Mouse (Mus musculus) limb, embryonic 11.5 days (tissue): ENCODE measurements around the gene Cnpy2. TPM values are rescaled to one million over a fixed set of nuclear protein-coding genes. Genes with fewer than 3 reads are reported as not detected.
A peak's percentile ranks its signal among the peaks of the same experiment; 100 is the strongest.
"Not testable (repeated sequence)": the region's sequence is repeated elsewhere in the genome, so short reads cannot be mapped to it uniquely, and the experiment has no call there.

Experiments used
- ATAC-seq: fragments of 200-750 bp; cut with Nextera tagmentation; 2 replicates; pipeline ENCODE4 v1.8.0; 2017; ENCODE audit warnings: low read depth; ENCODE audit not compliant: insufficient number of reproducible peaks, low FRiP score, low TSS enrichment
- DNase-seq: peaks from one replicate; pipeline ENCODE4 v3.0.0-alpha.2; 2015; ENCODE audit warnings: low spot score
- H3K27ac ChIP-seq: fragments of 300-500 bp; sonication (generic); replicated peaks from 2 replicates; pipeline ENCODE4 v1.5.1; 2014; ENCODE audit warnings: low read depth, mild to moderate bottlenecking, low read length
- H3K27me3 ChIP-seq: fragments of 300-500 bp; sonication (generic); 2 replicates; pipeline ENCODE4 v1.6.1; 2014; ENCODE audit warnings: mild to moderate bottlenecking, low read length, mixed read lengths; ENCODE audit not compliant: control insufficient read depth, insufficient read depth
- H3K36me3 ChIP-seq: fragments of 300-500 bp; sonication (generic); 2 replicates; pipeline ENCODE4 v1.6.1; 2014; ENCODE audit warnings: mild to moderate bottlenecking, low read length, moderate library complexity, mixed read lengths; ENCODE audit not compliant: control insufficient read depth, insufficient read depth
- H3K4me1 ChIP-seq: fragments of 300-500 bp; sonication (generic); 2 replicates; pipeline ENCODE4 v1.6.1; 2014; ENCODE audit warnings: low read length, mixed read lengths; ENCODE audit not compliant: control insufficient read depth, insufficient read depth
- H3K4me2 ChIP-seq: fragments of 300-500 bp; sonication (generic); 2 replicates; pipeline ENCODE4 v1.6.1; 2014; ENCODE audit warnings: low read depth, mild to moderate bottlenecking, moderate library complexity; ENCODE audit not compliant: severe bottlenecking
- H3K4me3 ChIP-seq: fragments of 300-500 bp; sonication (generic); 2 replicates; pipeline ENCODE4 v1.5.1; 2014; ENCODE audit warnings: low read depth, low read length
- H3K9ac ChIP-seq: fragments of 300-500 bp; sonication (generic); 2 replicates; pipeline ENCODE4 v1.6.1; 2014; ENCODE audit warnings: mild to moderate bottlenecking, low read length
- H3K9me3 ChIP-seq: fragments of 300-500 bp; sonication (generic); 2 replicates; pipeline ENCODE4 v1.6.1; 2016; ENCODE audit warnings: low read length; ENCODE audit not compliant: control insufficient read depth
- WGBS: fragments of 180-500 bp; shearing (Covaris S2); extraction: QIAGEN DNeasy Blood & Tissue Kit; methylation state at CpG from one replicate; pipeline ENCODE4 v1.1.7; 2014; 5-methylcytosine and 5-hydroxymethylcytosine counted together
- polyA plus RNA-seq: library from polyadenylated mRNA; unstranded; fragments of >200 nt; fragmentation: Nextera tagmentation; extraction: Ambion mirVana; gene quantifications from 2 replicates; pipeline ENCODE4 v1.2.1, GENCODE M21; 2014

Gene Cnpy2
- polyA plus RNA-seq, result 343 and 351 TPM in 2 replicates

- Histone ChIP-seq H3K4me3 (peak within 1 kb of the TSS; percentile 89), H3K9ac (peak within 1 kb of the TSS; percentile 99), H3K27me3 (no peaks in the 10 kb centered on the region), H3K36me3 (peaks cover 35% of the 10 kb centered on the region), H3K27ac (peak within 1 kb of the TSS; percentile 96), H3K9me3 (no peaks in the 10 kb centered on the region), H3K4me1 (peaks cover 11% of the 10 kb centered on the region; the same call in 1 of the 2 replicates), H3K4me2 (peak within 1 kb of the TSS; percentile 95)
- WGBS, result under 1% methylated on average over 40 of the region's 40 CpGs
- ATAC-seq, result peak; percentile 96
- DNase-seq, result peak; percentile 99
Measured at GRCm38 (mm10) chr10:128322141-128323108, at the start of gene Cnpy2. TSS of gene Cnpy2 (plus strand) at chr10:128322459.

- not testable (repeated sequence) for ATAC-seq, H3K9ac ChIP-seq, H3K27me3 ChIP-seq, H3K4me2 ChIP-seq, DNase-seq, H3K9me3 ChIP-seq, H3K4me3 ChIP-seq, H3K36me3 ChIP-seq, H3K4me1 ChIP-seq, H3K27ac ChIP-seq
- 92% methylated on average over 4 of the region's 7 CpGs for WGBS
Measured at GRCm38 (mm10) chr10:128272819-128273439, 49.3 kb upstream of the Cnpy2 start.

- H3K27me3 ChIP-seq, H3K4me3 ChIP-seq, H3K9me3 ChIP-seq, H3K4me2 ChIP-seq, DNase-seq, ATAC-seq, H3K36me3 ChIP-seq, H3K27ac ChIP-seq, H3K9ac ChIP-seq, H3K4me1 ChIP-seq: not testable (repeated sequence)
- 96% methylated on average over 1 of the region's 1 CpGs for WGBS
Measured at GRCm38 (mm10) chr10:128275374-128275773, 46.9 kb upstream of the Cnpy2 start.

GRCm38 (mm10) chr10:128278158-128278557 lies 44.1 kb upstream of the Cnpy2 start:
- Histone ChIP-seq H3K4me1 (no peaks in the 10 kb centered on the region), H3K27ac (no peak overlapping the region), H3K9ac (no peak overlapping the region), H3K9me3 (no peaks in the 10 kb centered on the region), H3K27me3 (no peaks in the 10 kb centered on the region), H3K36me3 (peaks cover 9% of the 10 kb centered on the region; the same call in 1 of the 2 replicates), H3K4me3 (no peak overlapping the region), H3K4me2 (no peak overlapping the region)
- ATAC-seq (no peak), DNase-seq (no peak)
- WGBS, result 55% methylated on average over 6 of the region's 6 CpGs

GRCm38 (mm10) chr10:128280943-128281342 lies 41.3 kb upstream of the Cnpy2 start:
- ATAC-seq, result no peak
- no peak overlapping the region for H3K4me2 ChIP-seq
- no peaks in the 10 kb centered on the region for H3K4me1 ChIP-seq
- DNase-seq, result no peak
- no peaks in the 10 kb centered on the region for H3K27me3 ChIP-seq
- 86% methylated on average over 6 of the region's 6 CpGs for WGBS
- H3K9me3 ChIP-seq, result no peaks in the 10 kb centered on the region
- H3K36me3 ChIP-seq, result peaks cover 9% of the 10 kb centered on the region; the same call in 1 of the 2 replicates
- no peak overlapping the region for H3K9ac ChIP-seq
- no peak overlapping the region for H3K4me3 ChIP-seq
- no peak overlapping the region for H3K27ac ChIP-seq

- DNase-seq, result no peak
- ATAC-seq, result no peak
- no peak overlapping the region for H3K27ac ChIP-seq
- H3K4me2 ChIP-seq, result no peak overlapping the region
- no peak overlapping the region for H3K4me3 ChIP-seq
- H3K9me3 ChIP-seq, result no peaks in the 10 kb centered on the region
- H3K9ac ChIP-seq, result no peak overlapping the region
- H3K36me3 ChIP-seq, result peaks cover 6% of the 10 kb centered on the region; the same call in 1 of the 2 replicates
- no peaks in the 10 kb centered on the region for H3K4me1 ChIP-seq
- 91% methylated on average over 14 of the region's 14 CpGs for WGBS
- no peaks in the 10 kb centered on the region for H3K27me3 ChIP-seq
Measured at GRCm38 (mm10) chr10:128281682-128282081, 40.6 kb upstream of the Cnpy2 start.

GRCm38 (mm10) chr10:128282886-128283450 lies 39.3 kb upstream of the Cnpy2 start:
- DNase-seq (no peak), ATAC-seq (no peak)
- H3K4me3 ChIP-seq, result no peak overlapping the region
- H3K9me3 ChIP-seq, result no peaks in the 10 kb centered on the region
- no peak overlapping the region for H3K27ac ChIP-seq
- peaks cover 3% of the 10 kb centered on the region; the same call in 1 of the 2 replicates for H3K36me3 ChIP-seq
- H3K4me2 ChIP-seq, result no peak overlapping the region
- 92% methylated on average over 20 of the region's 20 CpGs for WGBS
- no peaks in the 10 kb centered on the region for H3K4me1 ChIP-seq
- H3K9ac ChIP-seq, result no peak overlapping the region
- no peaks in the 10 kb centered on the region for H3K27me3 ChIP-seq
